Mouse (Mus musculus): ENCODE measurements at regions not wholly inside any gene's neighbourhood (a gene's known extent, or its start where the extent isn't known, plus 50 kb on each side); places are given as distances from the start of the nearest gene placed in this dataset.

- DNase-seq (ENCODE audit: low read depth, low spot score), result no peak
These were observed 344.0 kb downstream of the Slc4a3 start for GRCm38 (mm10) chr1:75889847-75890591.

GRCm38 (mm10) chr1:75890636-75891276 is 344.7 kb downstream of the Slc4a3 start:
- no peak for DNase-seq (ENCODE audit: low read depth, low spot score)

GRCm38 (mm10) chr1:75895550-75895949 is 349.5 kb downstream of the Slc4a3 start:
- DNase-seq (ENCODE audit: low read depth, low spot score), result no peak

- DNase-seq (ENCODE audit: low read depth, low spot score), result no peak
These were observed 355.1 kb downstream of the Slc4a3 start for GRCm38 (mm10) chr1:75901146-75901545.

- no peak for DNase-seq (ENCODE audit: low read depth, low spot score)
These were observed 359.8 kb downstream of the Slc4a3 start for GRCm38 (mm10) chr1:75905699-75906470.

- DNase-seq (ENCODE audit: low read depth, low spot score), result no peak
These were observed 369.2 kb downstream of the Slc4a3 start for GRCm38 (mm10) chr1:75915311-75915710.

- DNase-seq (ENCODE audit: low read depth, low spot score), result peak; percentile 2
These were observed 370.1 kb downstream of the Slc4a3 start for GRCm38 (mm10) chr1:75916181-75916580.

- no peak for DNase-seq (ENCODE audit: low read depth, low spot score)
These were observed 373.1 kb downstream of the Slc4a3 start for GRCm38 (mm10) chr1:75919134-75919533.

GRCm38 (mm10) chr1:75925046-75925445 is 379.0 kb downstream of the Slc4a3 start:
- DNase-seq (ENCODE audit: low read depth, low spot score), result no peak

- DNase-seq (ENCODE audit: low read depth, low spot score), result peak; percentile 4
These were observed 379.7 kb downstream of the Slc4a3 start for GRCm38 (mm10) chr1:75925802-75926201.

GRCm38 (mm10) chr1:75931852-75932251 is 385.8 kb downstream of the Slc4a3 start:
- DNase-seq (ENCODE audit: low read depth, low spot score), result no peak

GRCm38 (mm10) chr1:75933831-75934230 is 387.8 kb downstream of the Slc4a3 start:
- peak; percentile 20 for DNase-seq (ENCODE audit: low read depth, low spot score)

GRCm38 (mm10) chr1:75934761-75935160 is 388.7 kb downstream of the Slc4a3 start:
- DNase-seq (ENCODE audit: low read depth, low spot score), result no peak

- no peak for DNase-seq (ENCODE audit: low read depth, low spot score)
These were observed 389.8 kb downstream of the Slc4a3 start for GRCm38 (mm10) chr1:75935866-75936265.

GRCm38 (mm10) chr1:75936596-75936995 is 390.5 kb downstream of the Slc4a3 start:
- no peak for DNase-seq (ENCODE audit: low read depth, low spot score)

- DNase-seq (ENCODE audit: low read depth, low spot score), result no peak
These were observed 391.3 kb downstream of the Slc4a3 start for GRCm38 (mm10) chr1:75937331-75937730.

GRCm38 (mm10) chr1:75946290-75946839 is 400.3 kb downstream of the Slc4a3 start:
- no peak for DNase-seq (ENCODE audit: low read depth, low spot score)

GRCm38 (mm10) chr1:75978203-75978986 is 432.3 kb downstream of the Slc4a3 start:
- no peak for DNase-seq (ENCODE audit: low read depth, low spot score)

- no peak for DNase-seq (ENCODE audit: low read depth, low spot score)
These were observed 437.0 kb downstream of the Slc4a3 start for GRCm38 (mm10) chr1:75983057-75983456.

GRCm38 (mm10) chr1:75983487-75983886 is 437.4 kb downstream of the Slc4a3 start:
- DNase-seq (ENCODE audit: low read depth, low spot score), result no peak

GRCm38 (mm10) chr1:75988496-75988895 is 442.4 kb downstream of the Slc4a3 start:
- no peak for DNase-seq (ENCODE audit: low read depth, low spot score)
